Mouse (Mus musculus) neural tube, embryonic 11.5 days (tissue): ENCODE results near the gene Sh3pxd2a. TPM values are rescaled to one million over a fixed set of nuclear protein-coding genes. Genes with fewer than 3 reads are reported as not detected.

Source experiments
- ATAC-seq: fragments of 200-750 bp; cut with Nextera tagmentation; 2 replicates; pipeline ENCODE4 v1.8.0; 2017; ENCODE audit warnings: moderate number of reproducible peaks, mild to moderate bottlenecking, moderate TSS enrichment, moderate library complexity; ENCODE audit not compliant: insufficient read depth, low FRiP score, low TSS enrichment
- DNase-seq: peaks from one replicate; pipeline ENCODE4 v3.0.0-alpha.2; 2015; ENCODE audit warnings: low spot score
- H3K27ac ChIP-seq: fragments of 300-500 bp; sonication (generic); 2 replicates; pipeline ENCODE4 v1.5.1; 2014; ENCODE audit warnings: low read depth, mild to moderate bottlenecking, low read length
- H3K27me3 ChIP-seq: fragments of 300-500 bp; sonication (generic); 2 replicates; pipeline ENCODE4 v1.6.1; 2014; ENCODE audit warnings: mild to moderate bottlenecking, low read length, mixed read lengths; ENCODE audit not compliant: control insufficient read depth, insufficient read depth
- H3K36me3 ChIP-seq: fragments of 300-500 bp; sonication (generic); 2 replicates; pipeline ENCODE4 v1.6.1; 2014; ENCODE audit warnings: mild to moderate bottlenecking, low read length, moderate library complexity, mixed read lengths; ENCODE audit not compliant: control insufficient read depth, insufficient read depth
- H3K4me1 ChIP-seq: fragments of 300-500 bp; sonication (generic); 2 replicates; pipeline ENCODE4 v1.6.1; 2014; ENCODE audit warnings: low read length, mixed read lengths; ENCODE audit not compliant: control insufficient read depth, insufficient read depth
- H3K4me2 ChIP-seq: fragments of 300-500 bp; sonication (generic); 2 replicates; pipeline ENCODE4 v1.6.1; 2014; ENCODE audit warnings: low read depth, mild to moderate bottlenecking, moderate library complexity
- H3K4me3 ChIP-seq: fragments of 300-500 bp; sonication (generic); 2 replicates; pipeline ENCODE4 v1.5.1; 2014; ENCODE audit warnings: low read depth, low read length
- H3K9ac ChIP-seq: fragments of 300-500 bp; sonication (generic); 2 replicates; pipeline ENCODE4 v1.6.1; 2014; ENCODE audit warnings: mild to moderate bottlenecking, low read length
- H3K9me3 ChIP-seq: fragments of 300-500 bp; sonication (generic); 2 replicates; pipeline ENCODE4 v1.6.1; 2016; ENCODE audit warnings: low read length; ENCODE audit not compliant: control insufficient read depth
- WGBS: fragments of 180-500 bp; shearing (Covaris S2); extraction: QIAGEN DNeasy Blood & Tissue Kit; methylation state at CpG from one replicate; pipeline ENCODE4 v1.1.7; 2014; 5-methylcytosine and 5-hydroxymethylcytosine counted together
- polyA plus RNA-seq: library from polyadenylated mRNA; unstranded; fragments of >200 nt; fragmentation: Nextera tagmentation; extraction: Ambion mirVana; gene quantifications from 2 replicates; pipeline ENCODE4 v1.2.1, GENCODE M21; 2014

Gene Sh3pxd2a
- polyA plus RNA-seq, 1 experiment from 2014 or later, result 4.7 TPM

GRCm38 (mm10) chr19:47222841-47223557, 241.2 kb downstream of the Sh3pxd2a start:
- H3K4me2 ChIP-seq, result no peak overlapping the region
- WGBS, result 72% methylated on average over 15 of the region's 15 CpGs
- no peaks in the 10 kb centered on the region for H3K4me1 ChIP-seq
- H3K36me3 ChIP-seq, result no peaks in the 10 kb centered on the region
- H3K4me3 ChIP-seq, result no peak overlapping the region
- no peaks in the 10 kb centered on the region for H3K9me3 ChIP-seq
- no peaks in the 10 kb centered on the region for H3K27me3 ChIP-seq
- DNase-seq (no peak), ATAC-seq (no peak)
- no peak overlapping the region for H3K27ac ChIP-seq
- no peak overlapping the region for H3K9ac ChIP-seq

GRCm38 (mm10) chr19:47222154-47222840, 241.9 kb downstream of the Sh3pxd2a start:
- Histone ChIP-seq H3K9me3 (no peaks in the 10 kb centered on the region), H3K27ac (no peak overlapping the region), H3K27me3 (no peaks in the 10 kb centered on the region), H3K4me3 (no peak overlapping the region), H3K9ac (no peak overlapping the region), H3K36me3 (no peaks in the 10 kb centered on the region), H3K4me2 (no peak overlapping the region), H3K4me1 (no peaks in the 10 kb centered on the region)
- WGBS, result 84% methylated on average over 8 of the region's 8 CpGs
- ATAC-seq (no peak), DNase-seq (no peak)

- 79% methylated on average over 7 of the region's 7 CpGs for WGBS
- Histone ChIP-seq H3K9ac (no peak overlapping the region), H3K9me3 (no peaks in the 10 kb centered on the region), H3K4me3 (no peak overlapping the region), H3K4me1 (no peaks in the 10 kb centered on the region), H3K36me3 (no peaks in the 10 kb centered on the region), H3K27me3 (no peaks in the 10 kb centered on the region), H3K27ac (no peak overlapping the region), H3K4me2 (no peak overlapping the region)
- no peak for DNase-seq
- ATAC-seq, result no peak
Measured at GRCm38 (mm10) chr19:47221500-47222153, 242.6 kb downstream of the Sh3pxd2a start.

- Histone ChIP-seq H3K36me3 (no peaks in the 10 kb centered on the region), H3K27ac (no peak overlapping the region), H3K9ac (no peak overlapping the region), H3K4me3 (no peak overlapping the region), H3K9me3 (no peaks in the 10 kb centered on the region), H3K4me1 (no peaks in the 10 kb centered on the region), H3K4me2 (no peak overlapping the region), H3K27me3 (no peaks in the 10 kb centered on the region)
- ATAC-seq, result no peak
- no peak for DNase-seq
- 96% methylated on average over 4 of the region's 4 CpGs for WGBS
Measured at GRCm38 (mm10) chr19:47221006-47221405, 243.2 kb downstream of the Sh3pxd2a start.

GRCm38 (mm10) chr19:47220232-47220631, 244.0 kb downstream of the Sh3pxd2a start:
- Histone ChIP-seq H3K4me3 (no peak overlapping the region), H3K9me3 (no peaks in the 10 kb centered on the region), H3K9ac (no peak overlapping the region), H3K36me3 (no peaks in the 10 kb centered on the region), H3K27me3 (no peaks in the 10 kb centered on the region), H3K4me2 (no peak overlapping the region), H3K4me1 (no peaks in the 10 kb centered on the region), H3K27ac (no peak overlapping the region)
- no peak for DNase-seq
- no peak for ATAC-seq
- 94% methylated on average over 2 of the region's 2 CpGs for WGBS

GRCm38 (mm10) chr19:47219622-47220021, 244.6 kb downstream of the Sh3pxd2a start:
- Histone ChIP-seq H3K4me1 (no peaks in the 10 kb centered on the region), H3K4me2 (no peak overlapping the region), H3K27me3 (no peaks in the 10 kb centered on the region), H3K9ac (no peak overlapping the region), H3K9me3 (no peaks in the 10 kb centered on the region), H3K4me3 (no peak overlapping the region), H3K27ac (no peak overlapping the region), H3K36me3 (no peaks in the 10 kb centered on the region)
- 81% methylated on average over 4 of the region's 4 CpGs for WGBS
- DNase-seq (no peak), ATAC-seq (no peak)

GRCm38 (mm10) chr19:47216766-47217165, 247.4 kb downstream of the Sh3pxd2a start:
- Histone ChIP-seq H3K27me3 (no peaks in the 10 kb centered on the region), H3K36me3 (no peaks in the 10 kb centered on the region), H3K9me3 (no peaks in the 10 kb centered on the region), H3K9ac (no peak overlapping the region), H3K4me2 (no peak overlapping the region), H3K4me1 (no peaks in the 10 kb centered on the region; the same call in 1 of the 2 replicates), H3K4me3 (no peak overlapping the region), H3K27ac (no peak overlapping the region)
- 90% methylated on average over 5 of the region's 5 CpGs for WGBS
- ATAC-seq (no peak), DNase-seq (no peak)

- Histone ChIP-seq H3K27ac (no peak overlapping the region), H3K4me2 (no peak overlapping the region), H3K4me1 (no peaks in the 10 kb centered on the region; the same call in 1 of the 2 replicates), H3K9ac (no peak overlapping the region), H3K4me3 (no peak overlapping the region), H3K9me3 (no peaks in the 10 kb centered on the region), H3K36me3 (no peaks in the 10 kb centered on the region), H3K27me3 (no peaks in the 10 kb centered on the region)
- ATAC-seq (no peak), DNase-seq (no peak)
- 73% methylated on average over 1 of the region's 1 CpGs for WGBS
Measured at GRCm38 (mm10) chr19:47213470-47213869, 250.7 kb downstream of the Sh3pxd2a start.
